Mouse (Mus musculus) ES-E14 (cell line): ENCODE measurements around the gene Ankrd52.

Source experiments
- MAFK ChIP-seq: IDR thresholded peaks from 2 replicates; pipeline ENCODE4 v1.6.1; 2014; ENCODE audit warnings: mild to moderate bottlenecking, low read depth, low read length, inconsistent platforms; ENCODE audit not compliant: insufficient read depth
- ZC3H11A ChIP-seq: IDR thresholded peaks from 2 replicates; pipeline ENCODE4 v1.6.1; 2012; ENCODE audit warnings: low read depth, mild to moderate bottlenecking, inconsistent platforms, low read length, borderline replicate concordance
- ZNF384 ChIP-seq: IDR thresholded peaks from 2 replicates; pipeline ENCODE4 v1.6.1; 2012; ENCODE audit warnings: low read depth, low read length, inconsistent platforms

GRCm38 (mm10) chr10:128385902-128386301 is 9.0 kb downstream of the Ankrd52 start:
- no peak for TF ChIP-seq MAFK
- no peak for TF ChIP-seq ZC3H11A
- no peak for TF ChIP-seq ZNF384
